Comparison of ENCODE assay signal across 8 mouse cellular contexts in genomic region chr3:94786367-94786835, GRCm38 (mm10). TPM values are rescaled to one million over a fixed set of nuclear protein-coding genes. Genes with fewer than 3 reads are reported as not detected.
DNase-seq lines count a peak whose midpoint lies in the region; ATAC-seq lines count a peak whose summit lies in the region.

Gene Cgn, minus strand, starts transcription at chr3:94786492.

- H3K36me3 ChIP-seq in intestine, embryonic 16.5 days (ENCODE audit: control insufficient read depth, insufficient read depth, low read length), result no peaks in the 10 kb centered on the region

- peak within 1 kb of the TSS; percentile 87 for H3K27ac ChIP-seq in intestine, embryonic 16.5 days (ENCODE audit: low read length)

- WGBS in intestine, embryonic 16.5 days, result under 1% methylated on average over 35 of the region's 35 CpGs

- ATAC-seq in intestine, embryonic 16.5 days, result peak; percentile 80

- H3K4me3 ChIP-seq in intestine, embryonic 16.5 days (ENCODE audit: low read length), result peak within 1 kb of the TSS; percentile 64

- peaks cover 5% of the 10 kb centered on the region for H3K4me1 ChIP-seq in intestine, embryonic 16.5 days (ENCODE audit: control insufficient read depth, insufficient read depth, low read length)

- no peaks in the 10 kb centered on the region for H3K27me3 ChIP-seq in intestine, embryonic 16.5 days (replicated peaks; ENCODE audit: control insufficient read depth, insufficient read depth, low read length)

- H3K9me3 ChIP-seq in intestine, embryonic 16.5 days (ENCODE audit: control insufficient read depth, low read length), result no peaks in the 10 kb centered on the region

- H3K4me2 ChIP-seq in intestine, embryonic 16.5 days (ENCODE audit: low read depth, low read length), result peak within 1 kb of the TSS; percentile 83

- peak within 1 kb of the TSS; percentile 81 for H3K9ac ChIP-seq in intestine, embryonic 16.5 days (ENCODE audit: low read depth, low read length)

- peak; percentile 96 for DNase-seq in adrenal gland, adult 2 months
- DNase-seq in embryo, embryonic 11.5 days (ENCODE audit: low read depth, low spot score), result peak; percentile 95
- peak; percentile 82 to 86 for DNase-seq in gastrocnemius, postnatal 4 days (ENCODE audit: low spot score in 2 of 2)
- peak; percentile 91 to 94 for DNase-seq in left cerebral cortex, postnatal 25 days (ENCODE audit: low spot score in 2 of 2)
- peak; percentile 97 for DNase-seq in mesoderm, embryonic 11.5 days (ENCODE audit: low read depth, low spot score)
- peak; percentile 88 for DNase-seq in right cerebral cortex, postnatal 36 days (ENCODE audit: low spot score in 2 of 2)
- peak; percentile 92 to 93 for DNase-seq in urinary bladder, postnatal 4 days (ENCODE audit: low spot score in 2 of 2)

- intact Hi-C loops in left cerebral cortex, postnatal 25 days (cut with DNase I), result no loop called here

RNA-seq across cellular contexts. Expression of gene Cgn, which starts in this region (rescaled TPM):
- total RNA-seq in adrenal gland, adult 2 months (2021), result 1 to 10 TPM; 1.2 to 1.4 TPM
- 0.18 and 0.28 TPM in 2 replicates for polyA plus RNA-seq in adrenal gland, adult 2 months (2012; rRNA removed)
- total RNA-seq in gastrocnemius, postnatal 4 days (2021), result under 1 TPM; 0.61 to 0.88 TPM
- 80.9 and 90.7 TPM in 2 replicates for polyA plus RNA-seq in intestine, embryonic 16.5 days (2015; fragmentation: Nextera tagmentation; extraction: Ambion mirVana)
- 1 to 10 TPM; 3.3 to 3.4 TPM for total RNA-seq in left cerebral cortex, postnatal 25 days (2021)

Comparison
In these comparisons a context has a peak if more than half of its experiments do, and no peak if none do; other contexts are left out.
1. Peak in every context shown above with its lines: DNase-seq, ATAC-seq, H3K4me3 ChIP-seq and H3K27ac ChIP-seq.
2. RNA of gene Cgn (polyA plus RNA-seq): 80.9 to 90.7 TPM in intestine, embryonic 16.5 days; 0.18 to 0.28 TPM in adrenal gland, adult 2 months; every median in the first group is over 10 times any median in the second.
3. Peak in DNase-seq in gastrocnemius, postnatal 4 days; RNA of the gene not detected or under 1 TPM.